Mouse (Mus musculus): Measurements from ENCODE around the gene Foxf1. TPM values are rescaled to one million over a fixed set of nuclear protein-coding genes. Genes with fewer than 3 reads are reported as not detected.

Gene Foxf1
- 32.6 and 48.8 TPM in 2 replicates for polyA plus RNA-seq (2012; rRNA removed)

DNA sequence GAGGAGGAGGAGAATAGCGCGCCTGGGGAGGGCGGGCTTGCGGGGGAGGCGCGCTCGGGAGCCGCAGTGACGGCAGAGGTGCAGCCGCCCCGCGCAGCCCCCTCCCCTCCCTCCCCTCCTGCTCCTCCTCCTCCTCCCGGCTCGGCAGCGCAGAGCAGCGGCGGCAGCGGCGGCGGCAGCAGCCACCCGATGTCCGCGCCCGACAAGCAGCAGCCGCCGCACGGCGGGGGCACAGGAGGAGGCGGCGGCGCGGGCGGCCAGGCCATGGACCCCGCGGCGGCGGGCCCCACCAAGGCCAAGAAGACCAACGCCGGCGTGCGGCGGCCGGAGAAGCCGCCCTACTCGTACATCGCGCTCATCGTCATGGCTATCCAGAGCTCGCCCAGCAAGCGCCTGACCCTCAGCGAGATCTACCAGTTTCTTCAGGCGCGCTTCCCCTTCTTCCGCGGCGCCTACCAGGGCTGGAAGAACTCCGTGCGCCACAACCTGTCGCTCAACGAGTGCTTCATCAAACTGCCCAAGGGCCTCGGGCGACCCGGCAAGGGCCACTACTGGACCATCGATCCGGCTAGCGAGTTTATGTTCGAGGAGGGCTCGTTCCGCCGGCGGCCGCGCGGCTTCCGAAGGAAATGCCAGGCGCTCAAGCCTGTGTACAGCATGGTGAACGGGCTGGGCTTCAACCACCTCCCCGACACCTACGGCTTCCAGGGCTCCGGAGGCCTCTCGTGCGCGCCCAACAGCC is at the start of gene Foxf1:
Gene Foxf1, plus strand, starts transcription at position 177 of the 742 bp plus-strand sequence.

DNA sequence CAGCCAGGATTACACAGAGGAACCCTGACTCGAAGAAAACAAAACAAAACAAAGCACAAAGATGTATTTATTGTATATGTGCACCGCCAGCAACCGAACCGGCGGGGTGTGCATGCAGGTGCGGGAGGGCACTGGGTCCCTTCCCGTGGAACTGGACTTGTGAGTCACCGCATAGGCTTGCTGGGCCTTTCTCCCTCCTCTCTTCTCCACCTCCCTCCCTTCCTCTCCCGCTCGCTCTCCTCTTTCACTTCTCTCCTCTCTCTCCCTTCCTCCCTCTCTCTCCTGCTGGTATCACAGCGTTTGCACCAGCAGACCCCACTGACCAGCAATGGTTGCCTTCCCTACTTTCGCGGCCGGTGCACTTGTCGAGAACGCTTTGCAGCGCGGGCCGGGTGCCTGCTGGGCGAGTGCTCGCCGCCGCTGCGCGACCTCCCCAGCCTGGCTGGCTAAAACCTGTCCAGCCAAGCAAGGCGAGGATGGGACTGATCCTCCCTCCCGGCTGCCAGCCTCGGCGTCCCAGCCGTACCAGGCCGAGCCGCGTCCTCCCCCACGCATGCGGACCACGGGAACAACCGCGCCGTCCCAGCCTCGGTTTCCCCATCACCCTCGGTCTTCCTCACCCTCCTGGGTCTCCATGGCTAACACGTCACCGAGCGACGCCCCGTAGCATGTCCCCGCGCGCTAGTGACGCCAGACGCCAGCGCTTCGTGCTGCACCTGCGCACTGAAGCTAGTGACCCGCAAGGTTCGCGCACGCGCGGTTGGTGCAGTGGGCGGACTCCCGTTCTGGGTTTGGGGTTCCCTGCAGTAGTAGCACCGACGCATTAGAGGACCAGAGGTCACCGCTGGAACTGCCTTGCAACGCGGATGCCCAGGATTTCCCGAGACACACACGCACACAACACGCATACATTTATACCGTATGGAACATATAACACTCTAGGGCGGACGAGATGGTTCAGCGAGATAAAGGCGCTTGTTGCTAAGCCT is 23.8 kb downstream of the Foxf1 start, which contains the start of gene Mthfsd:
Gene Mthfsd, minus strand, starts transcription at position 725 of the 989 bp plus-strand sequence.

DNA sequence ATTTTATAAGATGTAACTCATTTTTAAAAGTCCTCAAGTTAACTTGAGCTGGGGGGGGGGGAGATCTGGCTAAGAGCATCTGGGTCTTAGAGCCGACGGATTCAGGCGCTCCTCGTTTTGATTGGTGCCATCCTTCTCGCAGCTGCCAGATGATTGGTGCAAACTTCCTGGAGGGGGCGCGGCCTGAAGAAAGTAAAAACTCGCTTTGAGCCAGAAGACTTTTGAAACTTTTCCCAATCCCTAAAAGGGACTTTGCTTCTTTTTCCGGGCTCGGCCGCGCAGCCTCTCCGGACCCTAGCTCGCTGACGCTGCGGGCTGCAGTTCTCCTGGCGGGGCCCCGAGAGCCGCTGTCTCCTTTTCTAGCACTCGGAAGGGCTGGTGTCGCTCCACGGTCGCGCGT is 31.8 kb downstream of the Foxf1 start, which contains the start of gene Foxc2:
Gene Foxc2, plus strand, starts transcription at position 224 of the 400 bp plus-strand sequence.

DNA sequence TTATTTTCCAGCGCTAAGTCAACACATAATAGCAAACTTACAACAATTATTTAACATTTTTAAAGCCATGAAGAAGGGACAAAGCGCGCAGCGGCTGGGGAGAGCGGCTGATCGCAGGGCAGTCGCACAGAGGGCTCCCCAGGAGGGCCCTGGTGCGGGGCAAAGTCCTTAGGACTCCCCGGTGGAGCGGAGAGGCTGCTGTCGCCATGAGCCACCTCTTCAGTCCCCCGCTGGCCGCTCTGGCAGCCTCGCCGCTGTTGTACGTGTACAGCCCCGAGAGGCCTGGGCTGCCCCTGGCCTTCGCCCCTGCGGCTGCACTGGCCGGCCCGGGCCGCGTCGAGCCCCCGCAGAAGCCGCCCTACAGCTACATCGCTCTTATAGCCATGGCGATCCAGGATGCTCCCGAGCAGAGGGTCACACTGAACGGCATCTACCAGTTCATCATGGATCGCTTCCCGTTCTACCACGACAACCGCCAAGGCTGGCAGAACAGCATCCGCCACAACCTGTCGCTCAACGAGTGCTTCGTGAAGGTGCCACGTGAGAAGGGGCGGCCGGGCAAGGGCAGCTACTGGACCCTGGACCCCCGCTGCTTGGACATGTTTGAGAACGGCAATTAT is 43.7 kb downstream of the Foxf1 start, which contains the start of gene Foxl1:
Gene Foxl1, plus strand, starts transcription at position 185 of the 620 bp plus-strand sequence.

Other genes with a start within 250 kb of the Foxf1 start
- gene Mthfsd, start 24.0 kb downstream of the Foxf1 start, polyA plus RNA-seq (2012; rRNA removed) = 25.9 and 32.2 TPM in 2 replicates
- gene Foxc2, start 31.8 kb downstream of the Foxf1 start, polyA plus RNA-seq (2012; rRNA removed) = 0.92 and 0.98 TPM in 2 replicates
- gene Foxl1, start 43.6 kb downstream of the Foxf1 start, polyA plus RNA-seq (2012; rRNA removed) = 1.6 and 2.4 TPM in 2 replicates